Mouse (Mus musculus) ES-Bruce4 (cell line): ENCODE data around the gene Kctd19. TPM values are rescaled to one million over a fixed set of nuclear protein-coding genes. Genes with fewer than 3 reads are reported as not detected.

Source experiments
- H3K27ac ChIP-seq: 2 replicates; pipeline ENCODE4 v1.5.1; 2012; ENCODE audit warnings: low read length, inconsistent platforms; ENCODE audit not compliant: insufficient read depth
- H3K27me3 ChIP-seq: 2 replicates; pipeline ENCODE4 v1.6.1; 2012; ENCODE audit warnings: mild to moderate bottlenecking, low read length, inconsistent platforms; ENCODE audit not compliant: control insufficient read depth, poor library complexity, insufficient read depth, severe bottlenecking
- H3K36me3 ChIP-seq: 2 replicates; pipeline ENCODE4 v1.6.1; 2012; ENCODE audit warnings: inconsistent platforms, mild to moderate bottlenecking, low read length, moderate library complexity; ENCODE audit not compliant: control insufficient read depth, poor library complexity, insufficient read depth, severe bottlenecking
- H3K4me1 ChIP-seq: one replicate; pipeline ENCODE4 v1.8.1; 2011; ENCODE audit warnings: low read length; ENCODE audit not compliant: control insufficient read depth, insufficient read depth
- H3K4me3 ChIP-seq: 2 replicates; pipeline ENCODE4 v1.5.1; 2011; ENCODE audit warnings: low read depth, mild to moderate bottlenecking, low read length
- H3K9ac ChIP-seq: 2 replicates; pipeline ENCODE4 v1.6.1; 2012; ENCODE audit warnings: low read depth, mild to moderate bottlenecking, inconsistent platforms; ENCODE audit not compliant: poor library complexity, severe bottlenecking
- H3K9me3 ChIP-seq: replicated peaks from 2 replicates; pipeline ENCODE4 v1.6.1; 2012; ENCODE audit warnings: mild to moderate bottlenecking, low read length, inconsistent platforms; ENCODE audit not compliant: control insufficient read depth, poor library complexity, insufficient read depth, severe bottlenecking
- CTCF ChIP-seq: IDR thresholded peaks from one replicate; pipeline ENCODE4 v1.8.1; 2011; ENCODE audit warnings: low read depth, low read length
- EP300 ChIP-seq: IDR thresholded peaks from 2 replicates; pipeline ENCODE4 v1.6.1; 2011; ENCODE audit warnings: low read depth, low read length; ENCODE audit not compliant: insufficient read depth
- POLR2A ChIP-seq: IDR thresholded peaks from one replicate; pipeline ENCODE4 v1.8.1; 2011; ENCODE audit warnings: low read length; ENCODE audit not compliant: insufficient read depth
- polyA plus RNA-seq: library from polyadenylated mRNA; stranded (reverse); fragments of >200 nt; gene quantifications from 2 replicates; pipeline ENCODE4 v1.2.4, GENCODE M21; 2011; ENCODE audit warnings: low read depth; ENCODE audit not compliant: missing spikeins, insufficient read depth, insufficient read length

Gene Kctd19
- polyA plus RNA-seq, 1 experiment = 3.7 TPM

DNA sequence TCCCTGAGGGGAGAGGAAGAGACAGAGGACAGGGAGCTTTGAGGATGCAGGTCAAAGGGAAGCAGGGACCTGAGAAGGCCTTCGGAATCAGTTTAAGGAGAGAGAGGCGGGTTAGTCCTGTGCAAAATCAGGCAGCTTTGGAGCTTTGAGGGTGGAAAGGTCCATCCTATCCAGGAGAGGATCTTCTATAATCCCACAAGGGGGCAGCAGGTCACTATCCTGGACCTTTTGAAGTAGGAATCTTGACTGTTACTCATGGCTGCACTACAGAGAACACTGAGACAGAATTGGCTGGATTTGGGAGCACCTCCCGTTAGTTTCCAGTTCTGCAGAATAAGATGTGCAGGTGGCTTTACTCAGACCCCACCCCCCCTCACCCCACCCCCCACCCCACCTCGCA lies 53.7 kb downstream of the Kctd19 start:
- Histone ChIP-seq H3K9ac (no peak overlapping the region), H3K27ac (no peak overlapping the region), H3K4me3 (no peak overlapping the region), H3K36me3 (no peaks in the 10 kb centered on the region), H3K4me1 (peaks cover 5% of the 10 kb centered on the region), H3K27me3 (no peaks in the 10 kb centered on the region), H3K9me3 (no peaks in the 10 kb centered on the region)
- TF ChIP-seq EP300 (no peak), CTCF (no peak), POLR2A (no peak)

DNA sequence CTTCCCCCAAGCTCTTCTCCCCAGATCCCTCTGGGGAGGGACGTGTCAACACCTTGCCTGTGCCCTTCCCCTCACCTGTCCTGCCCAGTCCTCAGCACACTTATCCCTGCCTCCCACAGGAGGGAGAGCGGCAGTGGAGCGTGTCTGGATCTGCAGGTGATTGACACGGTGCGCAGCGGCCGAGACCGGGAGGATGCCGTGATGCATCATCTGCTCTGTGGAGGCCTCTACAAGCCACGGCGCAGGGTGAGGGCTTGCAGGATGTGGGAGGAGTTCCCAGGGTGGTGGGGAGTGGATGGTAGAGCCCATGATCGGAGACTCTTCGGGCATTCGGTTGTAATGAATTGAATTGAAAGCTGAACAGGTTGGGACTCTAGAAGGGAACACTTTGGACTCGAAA lies 54.1 kb downstream of the Kctd19 start:
- H3K27me3 ChIP-seq = no peaks in the 10 kb centered on the region
- no peak overlapping the region for H3K4me3 ChIP-seq
- H3K9ac ChIP-seq = no peak overlapping the region
- H3K9me3 ChIP-seq = no peaks in the 10 kb centered on the region
- peaks cover 5% of the 10 kb centered on the region for H3K4me1 ChIP-seq
- TF ChIP-seq POLR2A (no peak), CTCF (no peak), EP300 (no peak)
- no peak overlapping the region for H3K27ac ChIP-seq
- no peaks in the 10 kb centered on the region for H3K36me3 ChIP-seq

DNA sequence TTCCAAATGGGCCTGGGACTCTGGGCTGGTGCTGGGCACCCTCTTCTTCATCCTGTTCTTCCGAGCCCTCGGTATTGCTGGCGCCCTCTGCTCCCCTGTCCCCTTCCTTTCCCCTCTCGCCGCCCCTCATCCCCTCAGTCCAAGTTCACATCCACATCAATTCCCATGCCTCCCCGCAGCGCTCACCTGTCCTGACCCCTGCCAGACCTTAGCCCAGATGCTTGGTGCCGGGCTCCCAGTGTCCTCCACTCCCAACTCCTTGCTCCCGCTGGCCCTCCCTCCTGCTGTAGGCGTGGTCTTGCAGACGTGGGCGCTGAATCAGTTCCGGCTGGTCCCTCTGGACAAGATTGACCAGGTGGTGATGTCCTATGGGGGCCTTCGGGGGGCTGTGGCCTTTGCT lies 56.6 kb downstream of the Kctd19 start:
- Histone ChIP-seq H3K27me3 (no peaks in the 10 kb centered on the region), H3K27ac (no peak overlapping the region), H3K4me3 (no peak overlapping the region), H3K9ac (no peak overlapping the region), H3K36me3 (no peaks in the 10 kb centered on the region), H3K4me1 (peaks cover 5% of the 10 kb centered on the region), H3K9me3 (no peaks in the 10 kb centered on the region)
- TF ChIP-seq CTCF (no peak), EP300 (no peak), POLR2A (no peak)

DNA sequence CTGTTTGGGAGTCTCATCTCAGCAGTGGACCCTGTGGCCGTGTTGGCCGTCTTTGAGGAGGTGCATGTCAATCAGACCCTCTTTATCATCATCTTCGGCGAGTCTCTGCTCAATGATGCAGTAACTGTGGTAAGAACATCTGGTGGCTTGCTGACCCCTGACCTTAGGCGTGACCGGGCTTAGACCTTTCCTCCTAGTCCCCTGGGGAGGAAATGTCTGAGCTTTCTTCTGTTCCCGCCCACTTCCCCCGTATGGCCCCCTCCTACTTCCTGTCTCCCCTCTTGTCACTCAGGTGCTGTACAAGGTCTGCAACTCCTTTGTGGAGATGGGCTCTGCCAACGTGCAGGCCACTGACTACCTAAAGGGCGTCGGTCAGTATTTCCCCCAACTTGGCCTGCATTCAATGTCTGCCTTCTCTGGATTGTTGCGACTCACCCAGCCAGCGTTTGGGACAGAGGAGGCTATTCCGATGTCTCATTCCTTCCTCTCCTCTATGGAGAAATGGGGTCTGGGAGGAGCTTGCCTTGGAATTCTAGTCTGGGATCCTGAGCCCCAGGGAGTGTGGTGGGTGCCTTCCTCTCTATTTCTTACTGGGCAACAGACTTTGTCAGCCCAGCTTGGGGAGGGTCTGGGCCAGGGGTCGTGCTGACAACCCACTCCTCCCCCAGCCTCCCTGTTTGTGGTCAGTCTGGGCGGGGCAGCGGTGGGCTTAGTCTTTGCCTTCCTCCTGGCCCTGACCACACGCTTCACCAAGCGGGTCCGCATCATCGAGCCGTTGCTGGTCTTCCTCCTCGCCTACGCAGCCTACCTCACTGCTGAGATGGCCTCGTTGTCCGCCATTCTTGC lies 57.9 kb downstream of the Kctd19 start:
- Histone ChIP-seq H3K4me3 (peak overlapping the region; percentile 31), H3K4me1 (peaks cover 5% of the 10 kb centered on the region), H3K27me3 (no peaks in the 10 kb centered on the region), H3K9ac (no peak overlapping the region), H3K9me3 (no peaks in the 10 kb centered on the region), H3K27ac (no peak overlapping the region), H3K36me3 (no peaks in the 10 kb centered on the region)
- TF ChIP-seq POLR2A (no peak), CTCF (no peak), EP300 (no peak)

DNA sequence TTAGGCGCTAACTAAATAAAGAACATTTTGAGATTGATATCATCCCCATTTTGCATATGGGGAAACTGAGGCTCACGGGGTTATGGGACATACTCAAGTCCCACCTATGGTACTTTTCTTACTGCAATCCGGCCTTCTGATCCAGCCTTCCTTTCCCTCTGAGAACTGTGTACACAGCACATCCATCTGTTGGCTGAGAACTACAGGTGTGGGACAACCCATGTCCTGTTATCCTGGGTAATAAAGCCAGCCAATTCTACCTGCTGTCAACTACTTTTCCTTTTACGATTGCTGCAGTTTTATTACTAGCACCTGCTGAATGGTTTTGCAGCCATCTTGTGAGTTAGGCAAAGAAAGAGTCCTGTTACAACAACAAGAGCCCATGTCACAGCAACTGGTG lies 58.8 kb downstream of the Kctd19 start:
- no peak overlapping the region for H3K4me3 ChIP-seq
- 0 out of 2 replicates have a peak, but pooled peaks cover 3% of the 10 kb centered on the region for H3K27me3 ChIP-seq
- no peaks in the 10 kb centered on the region for H3K9me3 ChIP-seq
- peaks cover 5% of the 10 kb centered on the region for H3K4me1 ChIP-seq
- no peak overlapping the region for H3K9ac ChIP-seq
- no peak for TF ChIP-seq POLR2A
- TF ChIP-seq CTCF = no peak
- TF ChIP-seq EP300 = no peak
- no peak overlapping the region for H3K27ac ChIP-seq
- H3K36me3 ChIP-seq = no peaks in the 10 kb centered on the region

DNA sequence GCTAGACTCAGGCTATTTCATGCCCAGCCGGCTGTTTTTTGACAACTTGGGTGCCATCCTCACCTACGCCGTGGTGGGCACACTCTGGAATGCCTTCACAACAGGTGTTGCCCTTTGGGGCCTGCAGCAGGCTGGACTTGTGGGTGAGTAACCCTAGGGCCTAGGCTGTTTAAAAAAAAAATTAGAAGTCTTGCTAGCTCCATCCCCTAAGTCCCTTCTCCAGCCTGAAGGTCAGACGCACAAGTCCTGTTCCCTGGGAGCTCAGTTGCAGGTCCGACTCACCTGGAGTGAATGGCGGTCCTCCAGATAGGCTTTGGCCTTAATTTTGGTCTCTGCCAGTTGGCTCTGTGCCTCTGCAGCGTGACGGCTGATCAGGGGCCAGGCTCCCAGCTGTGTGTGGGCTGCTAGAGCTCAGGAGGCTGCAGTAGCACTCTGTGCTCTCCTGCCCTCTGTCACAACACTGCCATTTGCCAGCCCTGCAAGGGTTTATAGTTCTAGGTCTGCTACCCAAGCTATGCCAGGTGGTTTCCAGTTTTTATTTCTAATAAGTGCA lies 59.6 kb downstream of the Kctd19 start:
- H3K9me3 ChIP-seq = no peaks in the 10 kb centered on the region
- no peak overlapping the region for H3K4me3 ChIP-seq
- H3K27me3 ChIP-seq = 0 out of 2 replicates have a peak, but pooled peaks cover 3% of the 10 kb centered on the region
- no peak for TF ChIP-seq POLR2A
- TF ChIP-seq CTCF = no peak
- no peak for TF ChIP-seq EP300
- no peak overlapping the region for H3K27ac ChIP-seq
- no peak overlapping the region for H3K9ac ChIP-seq
- H3K4me1 ChIP-seq = peaks cover 2% of the 10 kb centered on the region
- H3K36me3 ChIP-seq = no peaks in the 10 kb centered on the region
